Mouse (Mus musculus): ENCODE measurements around the gene Tyrobp. TPM values are rescaled to one million over a fixed set of nuclear protein-coding genes. Genes with fewer than 3 reads are reported as not detected.

Tyrobp gene
- polyA plus RNA-seq, 1 experiment from 2014 or later, result 35.6 TPM

DNA sequence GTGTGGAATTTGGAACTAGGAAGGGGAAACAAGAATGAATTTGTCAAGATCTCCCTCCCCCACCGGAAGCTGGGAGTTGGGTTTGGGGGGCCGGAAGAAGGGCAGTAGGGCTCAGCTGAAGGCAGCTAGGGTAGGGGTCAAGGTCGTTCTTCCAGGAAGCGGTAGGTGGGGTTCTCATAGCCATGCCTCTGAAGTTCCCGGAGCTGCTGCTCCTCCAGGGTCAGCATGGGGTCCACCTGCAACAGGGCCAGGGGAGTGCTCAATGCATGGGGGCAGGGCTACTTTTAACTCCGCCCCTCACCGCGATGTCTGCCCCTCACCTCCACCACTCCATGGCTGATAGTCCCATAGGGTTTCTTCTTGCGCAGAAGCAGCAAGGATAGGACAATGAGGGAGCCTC is 21.6 kb downstream of the Tyrobp start:
- DNase-seq (ENCODE audit: low spot score) (no peak), ATAC-seq (ENCODE audit: low FRiP score) (no peak)
- H3K4me2 ChIP-seq (replicated peaks), result no peak overlapping the region
- H3K4me3 ChIP-seq (replicated peaks; ENCODE audit: low read length), result no peak overlapping the region
- WGBS, result 38% methylated on average over 9 of the region's 9 CpGs
- H3K4me1 ChIP-seq (replicated peaks; ENCODE audit: control insufficient read depth, insufficient read depth, low read length), result no peaks in the 10 kb centered on the region
- no peak overlapping the region for H3K27ac ChIP-seq
- H3K27me3 ChIP-seq (ENCODE audit: control insufficient read depth, insufficient read depth, low read length), result no peaks in the 10 kb centered on the region
- no peak overlapping the region for H3K9ac ChIP-seq
- H3K9me3 ChIP-seq (ENCODE audit: control insufficient read depth, low read length), result no peaks in the 10 kb centered on the region
- peaks cover 74% of the 10 kb centered on the region for H3K36me3 ChIP-seq (replicated peaks; ENCODE audit: control insufficient read depth, insufficient read depth)

DNA sequence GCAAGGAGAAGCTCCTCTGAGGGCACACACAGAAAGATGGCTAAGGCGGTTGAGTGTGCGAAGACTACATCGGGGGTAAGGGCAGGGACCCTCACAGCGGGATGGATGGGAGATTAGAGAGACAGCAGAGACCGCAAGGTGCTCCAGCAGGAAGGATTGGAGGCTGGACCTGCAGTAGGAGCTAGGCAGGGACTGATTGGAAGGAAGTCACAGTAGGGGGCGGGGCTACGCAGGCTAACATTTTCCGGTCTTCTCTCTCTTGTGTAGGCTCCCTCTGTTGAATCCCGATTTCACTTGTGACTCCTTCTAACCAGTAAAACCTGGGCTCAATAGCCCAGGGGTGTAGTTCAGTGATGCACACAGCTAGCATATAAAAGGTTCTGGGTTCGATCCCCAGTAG is 23.3 kb downstream of the Tyrobp start:
- ATAC-seq (ENCODE audit: low FRiP score) (no peak), DNase-seq (ENCODE audit: low spot score) (no peak)
- no peaks in the 10 kb centered on the region for H3K4me1 ChIP-seq (replicated peaks; ENCODE audit: control insufficient read depth, insufficient read depth, low read length)
- WGBS, result 22% methylated on average over 10 of the region's 10 CpGs
- no peak overlapping the region for H3K4me3 ChIP-seq (replicated peaks; ENCODE audit: low read length)
- H3K9me3 ChIP-seq (ENCODE audit: control insufficient read depth, low read length), result no peaks in the 10 kb centered on the region
- H3K27me3 ChIP-seq (ENCODE audit: control insufficient read depth, insufficient read depth, low read length), result no peaks in the 10 kb centered on the region
- no peak overlapping the region for H3K4me2 ChIP-seq (replicated peaks)
- no peak overlapping the region for H3K27ac ChIP-seq
- no peak overlapping the region; the same call in 1 of the 2 replicates for H3K9ac ChIP-seq
- peaks cover 90% of the 10 kb centered on the region for H3K36me3 ChIP-seq (replicated peaks; ENCODE audit: control insufficient read depth, insufficient read depth)

DNA sequence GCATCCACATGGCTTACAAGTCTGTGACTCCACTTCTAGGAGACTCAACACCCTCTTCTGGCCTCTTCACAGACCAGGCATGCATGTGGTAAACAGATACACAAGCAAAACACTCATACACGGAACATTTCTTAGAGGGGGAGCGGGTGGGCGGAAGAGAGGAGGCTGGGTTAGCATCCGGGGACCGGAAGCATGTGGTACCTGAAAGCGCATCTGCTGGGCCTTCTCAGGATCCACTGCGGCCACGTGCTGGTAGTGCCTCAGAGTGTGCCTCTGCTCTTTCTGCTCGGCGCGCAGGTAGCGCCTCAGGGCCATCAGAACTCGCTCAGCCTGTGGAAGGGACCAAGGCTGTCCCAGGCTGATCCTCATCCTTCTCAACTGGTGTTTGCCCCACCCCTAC is 26.2 kb downstream of the Tyrobp start:
- H3K9ac ChIP-seq, result no peak overlapping the region
- peaks cover 16% of the 10 kb centered on the region; the same call in 1 of the 2 replicates for H3K4me1 ChIP-seq (replicated peaks; ENCODE audit: control insufficient read depth, insufficient read depth, low read length)
- peaks cover 86% of the 10 kb centered on the region for H3K36me3 ChIP-seq (replicated peaks; ENCODE audit: control insufficient read depth, insufficient read depth)
- no peak overlapping the region for H3K4me3 ChIP-seq (replicated peaks; ENCODE audit: low read length)
- no peak overlapping the region for H3K4me2 ChIP-seq (replicated peaks)
- H3K27me3 ChIP-seq (ENCODE audit: control insufficient read depth, insufficient read depth, low read length), result no peaks in the 10 kb centered on the region
- no peak overlapping the region for H3K27ac ChIP-seq
- no peak for ATAC-seq (ENCODE audit: low FRiP score)
- 80% methylated on average over 13 of the region's 13 CpGs for WGBS
- DNase-seq (ENCODE audit: low spot score), result no peak
- H3K9me3 ChIP-seq (ENCODE audit: control insufficient read depth, low read length), result no peaks in the 10 kb centered on the region

DNA sequence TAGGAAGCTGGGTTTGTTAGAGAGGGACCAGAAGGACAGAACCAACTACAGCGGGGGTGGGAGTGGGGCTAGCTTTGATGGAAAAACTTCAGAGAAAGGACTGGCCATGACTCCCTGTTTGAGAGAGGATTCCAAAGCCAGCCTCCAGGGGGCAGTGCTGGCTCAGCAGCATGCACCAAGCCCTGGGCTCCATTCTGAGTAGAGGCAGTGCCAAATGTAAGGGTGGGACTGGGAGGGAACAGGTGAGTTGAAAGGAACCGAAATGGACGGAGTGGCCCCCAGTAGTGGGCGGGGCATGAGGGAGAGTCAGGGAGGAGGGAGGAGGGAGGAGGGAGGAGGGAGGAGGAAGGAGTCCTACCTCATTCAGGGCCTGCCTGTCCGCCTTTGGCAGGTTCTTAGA is 27.1 kb downstream of the Tyrobp start:
- Histone ChIP-seq H3K27me3 (ENCODE audit: control insufficient read depth, insufficient read depth, low read length) (no peaks in the 10 kb centered on the region), H3K27ac (no peak overlapping the region), H3K4me3 (replicated peaks; ENCODE audit: low read length) (no peak overlapping the region), H3K36me3 (replicated peaks; ENCODE audit: control insufficient read depth, insufficient read depth) (peaks cover 76% of the 10 kb centered on the region), H3K9me3 (ENCODE audit: control insufficient read depth, low read length) (no peaks in the 10 kb centered on the region), H3K4me1 (replicated peaks; ENCODE audit: control insufficient read depth, insufficient read depth, low read length) (peaks cover 16% of the 10 kb centered on the region; the same call in 1 of the 2 replicates), H3K9ac (no peak overlapping the region), H3K4me2 (replicated peaks) (no peak overlapping the region)
- ATAC-seq (ENCODE audit: low FRiP score) (no peak), DNase-seq (ENCODE audit: low spot score) (peak; percentile 72)
- 33% methylated on average over 2 of the region's 5 CpGs for WGBS

DNA sequence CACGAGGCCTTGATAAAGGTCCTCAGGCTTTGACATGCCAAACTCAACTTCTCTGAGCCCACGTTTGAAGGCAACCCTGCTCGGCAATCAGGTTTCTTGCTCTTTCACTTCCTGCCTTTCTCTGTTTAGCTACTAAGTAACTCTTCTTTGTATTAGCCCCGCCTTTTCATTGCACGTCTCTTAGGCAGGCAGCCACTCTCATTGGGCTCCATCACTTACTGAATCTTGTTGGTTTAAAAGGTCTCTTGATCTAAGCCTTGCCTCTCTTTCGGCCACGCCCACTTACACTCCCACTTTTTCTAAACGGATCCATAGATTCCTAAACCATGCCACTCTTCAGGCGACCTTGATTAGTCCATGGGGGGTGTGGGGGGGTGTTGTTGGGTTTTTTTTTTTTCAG is 30.1 kb downstream of the Tyrobp start:
- no peak for ATAC-seq (ENCODE audit: low FRiP score)
- H3K9ac ChIP-seq, result peak overlapping the region; percentile 98; the same call in 1 of the 2 replicates
- peak overlapping the region; percentile 92 for H3K4me3 ChIP-seq (replicated peaks; ENCODE audit: low read length)
- H3K4me1 ChIP-seq (replicated peaks; ENCODE audit: control insufficient read depth, insufficient read depth, low read length), result peaks cover 25% of the 10 kb centered on the region; the same call in 1 of the 2 replicates
- H3K4me2 ChIP-seq (replicated peaks), result peak overlapping the region; percentile 82
- no peaks in the 10 kb centered on the region for H3K27me3 ChIP-seq (ENCODE audit: control insufficient read depth, insufficient read depth, low read length)
- peaks cover 47% of the 10 kb centered on the region for H3K36me3 ChIP-seq (replicated peaks; ENCODE audit: control insufficient read depth, insufficient read depth)
- no peak for DNase-seq (ENCODE audit: low spot score)
- WGBS, result 17% methylated on average over 9 of the region's 9 CpGs
- H3K9me3 ChIP-seq (ENCODE audit: control insufficient read depth, low read length), result no peaks in the 10 kb centered on the region
- peak overlapping the region; percentile 99 for H3K27ac ChIP-seq

DNA sequence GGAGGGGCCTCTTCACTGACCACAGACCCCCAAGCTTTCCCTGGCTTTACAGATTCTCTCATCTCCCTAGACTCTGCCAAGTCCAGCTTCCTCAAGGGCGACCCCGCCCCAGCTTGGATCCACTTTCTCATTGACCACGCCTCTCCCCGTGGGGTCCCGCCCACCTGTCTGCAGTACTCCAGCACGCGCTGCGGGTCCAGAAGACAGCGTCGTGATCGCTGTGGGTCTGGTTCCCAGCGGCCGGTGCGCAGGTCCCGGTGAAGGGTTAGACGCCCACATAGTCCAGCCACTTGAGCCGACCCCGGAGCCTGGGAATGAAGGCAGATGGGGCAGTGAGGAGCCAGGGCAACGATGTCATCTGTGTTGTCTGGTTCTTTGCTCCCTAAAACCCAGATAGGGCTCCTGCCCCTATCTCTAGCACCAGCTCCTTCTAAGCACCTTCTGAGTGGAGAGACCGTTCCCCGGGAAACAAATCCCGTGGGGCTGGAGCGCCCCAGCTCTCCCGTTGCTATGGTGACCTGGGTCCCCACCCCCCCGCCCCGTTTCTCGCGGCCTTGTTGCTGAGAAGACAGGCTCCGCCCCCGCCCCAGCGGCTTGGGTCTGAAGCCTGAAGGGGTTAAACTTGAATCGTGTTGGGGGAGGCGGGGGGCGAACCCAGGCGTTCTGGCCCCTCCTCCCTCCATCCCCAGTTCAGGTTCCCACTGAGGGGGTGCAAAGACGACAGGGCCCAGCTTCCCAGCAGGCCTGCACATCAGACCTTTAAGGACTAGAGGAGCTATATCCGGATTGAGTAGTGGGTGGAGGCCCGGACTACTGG is 30.8 kb downstream of the Tyrobp start:
- Histone ChIP-seq H3K4me3 (replicated peaks; ENCODE audit: low read length) (peak overlapping the region; percentile 92), H3K27ac (peak overlapping the region; percentile 99), H3K9ac (peak overlapping the region; percentile 98), H3K27me3 (ENCODE audit: control insufficient read depth, insufficient read depth, low read length) (no peaks in the 10 kb centered on the region), H3K9me3 (ENCODE audit: control insufficient read depth, low read length) (no peaks in the 10 kb centered on the region), H3K4me1 (replicated peaks; ENCODE audit: control insufficient read depth, insufficient read depth, low read length) (peaks cover 25% of the 10 kb centered on the region; the same call in 1 of the 2 replicates), H3K36me3 (replicated peaks; ENCODE audit: control insufficient read depth, insufficient read depth) (peaks cover 40% of the 10 kb centered on the region), H3K4me2 (replicated peaks) (peak overlapping the region; percentile 82)
- under 1% methylated on average over 38 of the region's 38 CpGs for WGBS
- DNase-seq (ENCODE audit: low spot score) (peak; percentile 78), ATAC-seq (ENCODE audit: low FRiP score) (peak; percentile 68)

DNA sequence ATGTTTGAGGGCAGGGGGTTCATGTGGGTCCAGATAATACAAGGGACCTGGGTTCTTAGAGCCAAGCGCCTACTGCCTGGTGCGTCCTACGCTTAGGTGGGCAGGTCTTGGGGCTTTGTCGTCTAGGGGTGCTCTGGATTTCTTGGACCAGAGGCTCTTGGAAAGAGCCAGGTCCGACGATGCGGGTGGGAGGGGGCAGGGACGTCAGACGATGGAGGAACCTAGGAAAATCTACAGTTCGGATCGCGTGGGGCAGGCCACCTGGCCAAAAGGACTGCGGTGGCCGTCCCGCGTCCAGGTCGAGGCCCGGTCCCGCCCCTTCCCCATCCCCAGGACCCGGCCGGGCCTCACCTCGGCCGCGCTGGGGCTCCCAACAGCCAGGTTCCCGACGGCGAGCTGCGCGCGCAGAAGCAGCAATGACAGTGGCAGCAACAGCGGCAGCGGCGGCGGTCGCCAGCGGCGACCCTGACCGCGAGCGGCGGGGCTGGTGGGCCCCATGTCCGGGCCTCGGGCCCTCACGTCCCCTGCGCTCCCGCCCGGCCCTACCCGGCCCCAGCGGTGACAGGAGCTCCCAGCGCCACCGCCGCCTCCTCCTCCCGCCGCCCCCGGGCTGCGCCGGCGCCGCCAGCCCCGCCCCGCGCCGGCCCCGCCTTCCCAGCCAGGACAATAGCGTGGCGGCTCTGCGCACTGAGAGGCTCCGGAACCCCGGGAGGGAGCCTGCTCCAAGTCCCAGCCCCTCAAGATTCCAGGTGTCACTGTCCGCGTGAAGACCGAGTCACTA is 31.6 kb downstream of the Tyrobp start, which contains the start of gene Aplp1:
Gene Aplp1, minus strand, starts transcription at position 565 of the 781 bp plus-strand sequence.
- Histone ChIP-seq H3K27ac (peak within 1 kb of the TSS; percentile 99), H3K36me3 (replicated peaks; ENCODE audit: control insufficient read depth, insufficient read depth) (peaks cover 32% of the 10 kb centered on the region), H3K4me1 (replicated peaks; ENCODE audit: control insufficient read depth, insufficient read depth, low read length) (peaks cover 25% of the 10 kb centered on the region; the same call in 1 of the 2 replicates), H3K4me3 (replicated peaks; ENCODE audit: low read length) (peak within 1 kb of the TSS; percentile 92), H3K27me3 (ENCODE audit: control insufficient read depth, insufficient read depth, low read length) (no peaks in the 10 kb centered on the region), H3K9ac (peak within 1 kb of the TSS; percentile 98), H3K9me3 (ENCODE audit: control insufficient read depth, low read length) (no peaks in the 10 kb centered on the region), H3K4me2 (replicated peaks) (peak within 1 kb of the TSS; percentile 82)
- DNase-seq (ENCODE audit: low spot score) (peak; percentile 82), ATAC-seq (ENCODE audit: low FRiP score) (peak; percentile 84)
- under 1% methylated on average over 53 of the region's 72 CpGs for WGBS

DNA sequence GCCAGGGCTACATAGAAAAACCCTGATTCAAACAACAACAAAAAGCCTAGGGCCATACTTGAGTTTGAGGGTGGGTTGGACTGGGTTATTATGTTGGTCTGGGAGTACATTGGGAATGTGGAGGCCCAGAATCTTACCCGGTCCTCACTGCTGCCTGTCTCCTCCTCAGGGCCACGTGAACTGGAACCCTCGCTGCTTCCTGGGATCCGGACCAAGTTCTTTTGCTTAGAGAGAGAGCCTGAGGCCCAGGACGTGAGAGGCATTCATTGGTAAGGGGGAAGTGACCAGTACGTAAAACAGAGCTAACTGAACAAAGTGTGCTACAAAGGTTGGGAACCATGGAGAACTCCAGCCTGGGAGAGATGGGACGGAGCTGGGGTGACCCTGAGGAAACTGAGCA is 36.7 kb downstream of the Tyrobp start:
- H3K9ac ChIP-seq, result no peak overlapping the region
- DNase-seq (ENCODE audit: low spot score) (no peak), ATAC-seq (ENCODE audit: low FRiP score) (no peak)
- peaks cover 9% of the 10 kb centered on the region; the same call in 1 of the 2 replicates for H3K4me1 ChIP-seq (replicated peaks; ENCODE audit: control insufficient read depth, insufficient read depth, low read length)
- no peaks in the 10 kb centered on the region for H3K9me3 ChIP-seq (ENCODE audit: control insufficient read depth, low read length)
- no peak overlapping the region for H3K4me2 ChIP-seq (replicated peaks)
- H3K36me3 ChIP-seq (replicated peaks; ENCODE audit: control insufficient read depth, insufficient read depth), result no peaks in the 10 kb centered on the region
- peaks cover 31% of the 10 kb centered on the region for H3K27me3 ChIP-seq (ENCODE audit: control insufficient read depth, insufficient read depth, low read length)
- H3K27ac ChIP-seq, result no peak overlapping the region
- no peak overlapping the region for H3K4me3 ChIP-seq (replicated peaks; ENCODE audit: low read length)
- WGBS, result 80% methylated on average over 7 of the region's 7 CpGs

DNA sequence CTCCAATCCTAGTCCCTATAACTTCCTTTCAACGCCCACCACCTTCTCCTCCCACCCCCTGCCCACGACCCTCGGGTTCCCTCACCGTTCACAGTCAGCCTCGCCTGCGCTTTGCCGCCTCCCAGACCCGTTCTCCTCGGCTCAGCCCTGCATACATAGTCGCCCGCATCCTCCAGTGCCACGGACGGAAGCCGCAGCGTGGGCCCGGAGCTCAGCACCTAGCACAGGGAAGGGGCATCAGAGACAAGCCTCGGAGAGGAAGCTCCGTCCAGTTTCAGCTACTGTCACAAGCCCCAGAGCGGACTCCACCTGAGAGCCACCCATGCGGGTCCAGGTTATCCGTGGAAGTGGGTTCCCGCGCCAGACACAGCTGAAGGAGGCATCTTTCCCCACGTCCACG is 39.8 kb downstream of the Tyrobp start:
- Histone ChIP-seq H3K27me3 (ENCODE audit: control insufficient read depth, insufficient read depth, low read length) (peaks cover 57% of the 10 kb centered on the region), H3K9me3 (ENCODE audit: control insufficient read depth, low read length) (no peaks in the 10 kb centered on the region), H3K4me3 (replicated peaks; ENCODE audit: low read length) (peak overlapping the region; percentile 17), H3K4me1 (replicated peaks; ENCODE audit: control insufficient read depth, insufficient read depth, low read length) (peaks cover 21% of the 10 kb centered on the region), H3K9ac (no peak overlapping the region; the same call in 1 of the 2 replicates), H3K4me2 (replicated peaks) (peak overlapping the region; percentile 40), H3K27ac (no peak overlapping the region), H3K36me3 (replicated peaks; ENCODE audit: control insufficient read depth, insufficient read depth) (no peaks in the 10 kb centered on the region)
- ATAC-seq (ENCODE audit: low FRiP score) (no peak), DNase-seq (ENCODE audit: low spot score) (no peak)
- 15% methylated on average over 25 of the region's 25 CpGs for WGBS

Measured in hindbrain, embryonic 14.5 days (tissue).